Mouse (Mus musculus): Measurements from ENCODE around the gene Samhd1.

DNA sequence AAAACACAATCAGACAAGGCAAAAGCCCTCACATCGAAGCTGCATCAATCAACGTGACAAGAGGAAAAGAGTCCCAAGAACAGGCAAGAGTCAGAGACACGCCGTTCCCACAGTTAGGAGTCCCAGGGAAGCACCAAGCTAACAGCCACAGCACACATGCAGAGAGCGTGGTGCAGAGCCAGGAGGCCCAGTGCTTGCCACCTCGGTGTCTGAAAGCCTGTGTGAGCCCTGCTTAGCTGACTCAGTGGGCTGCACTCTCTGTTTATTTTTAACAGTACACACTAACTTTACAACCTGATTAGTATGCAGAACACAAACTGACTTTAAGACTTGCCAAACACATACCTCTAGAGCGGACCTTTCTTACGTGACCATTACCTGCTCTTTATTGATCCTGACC is 30.6 kb downstream of the Samhd1 start:
- TF ChIP-seq ETS1 (conservative IDR thresholded peaks at IDR 0.05; ENCODE audit: low read depth, low read length) (no peak), ZKSCAN1 (IDR thresholded peaks at IDR 0.05; ENCODE audit: borderline replicate concordance, low read depth, low read length) (no peak), NRF1 (IDR thresholded peaks at IDR 0.05; ENCODE audit: low read depth, low read length) (no peak), SMC3 (IDR thresholded peaks at IDR 0.05; ENCODE audit: low read depth, low read length) (no peak), POLR2A (IDR thresholded peaks at IDR 0.05; ENCODE audit: low read depth, low read length) (no peak)

Measured in CH12.LX (cell line).